Mouse (Mus musculus) spleen, postnatal 14 days (tissue): ENCODE measurements around the gene Cldn16.
"Not testable (repeated sequence)": the region's sequence is repeated elsewhere in the genome, so short reads cannot be mapped to it uniquely, and the experiment has no call there.

Source experiments
- DNase-seq, 2 experiments: peaks; one replicate each; pipeline ENCODE4 v3.0.0; 2021 to 2022; ENCODE audit warnings: low spot score in 2 of 2

Gene Cldn16

DNA sequence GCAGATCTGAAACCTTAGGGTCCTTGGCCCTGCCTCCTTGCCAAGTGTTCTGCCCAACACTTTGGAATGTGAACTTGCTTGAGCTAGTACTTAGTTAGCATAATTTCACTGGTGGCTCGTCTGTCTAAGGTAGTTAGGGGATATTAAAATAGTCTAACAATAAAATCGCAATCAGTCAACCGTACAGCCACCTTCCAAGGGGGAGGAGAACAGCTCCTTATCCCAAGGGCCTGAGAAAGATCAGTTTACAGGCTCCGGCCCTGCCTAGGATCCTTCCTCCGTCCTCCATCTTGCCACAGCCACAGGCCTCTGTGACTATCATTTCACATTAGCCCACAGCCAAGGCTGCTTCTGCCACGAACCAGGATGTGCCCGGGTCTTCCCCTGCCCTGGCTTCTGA, at the start of gene Cldn16:
Gene Cldn16 (plus strand): TSS at position 301 of the 400 bp plus-strand sequence.
- DNase-seq, result no peak

DNA sequence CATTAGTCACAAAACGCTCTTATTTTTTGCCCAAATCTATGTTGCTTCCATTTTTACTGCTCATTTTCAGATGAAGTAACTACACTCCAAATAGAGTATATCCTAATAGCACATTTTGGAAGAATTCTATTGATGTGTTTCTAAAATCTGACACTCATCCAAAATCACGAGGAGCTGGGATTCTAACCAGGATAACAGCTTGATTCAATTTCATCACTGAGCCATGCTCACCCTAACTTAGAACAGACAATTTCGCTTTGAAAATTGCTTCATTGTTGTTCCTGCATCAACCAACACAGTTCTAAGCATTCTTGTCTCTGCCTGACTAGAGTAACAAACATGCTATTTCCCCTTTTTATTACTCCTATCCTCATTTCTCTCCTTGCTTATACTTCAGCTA, 44.3 kb upstream of the Cldn16 start:
- no peak for DNase-seq

DNA sequence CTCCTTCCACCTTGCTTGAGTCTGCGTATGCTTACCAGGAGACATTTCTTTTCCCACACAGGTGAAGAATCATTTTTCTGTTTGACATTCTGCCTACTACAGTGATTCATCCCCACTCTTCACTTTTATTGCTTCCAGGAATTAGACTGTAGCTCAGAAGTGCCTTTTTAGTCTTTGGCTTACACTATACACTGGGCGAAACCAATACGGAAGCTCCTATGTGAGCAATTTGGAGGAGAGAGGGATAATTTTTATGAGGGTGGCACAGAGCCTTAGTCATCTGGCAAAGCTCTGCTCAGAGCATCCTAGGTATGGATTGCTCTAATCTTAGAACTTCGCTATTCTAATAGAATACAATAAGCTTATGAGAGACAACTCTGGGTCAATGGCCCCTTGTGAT, 40.9 kb upstream of the Cldn16 start:
- no peak for DNase-seq

DNA sequence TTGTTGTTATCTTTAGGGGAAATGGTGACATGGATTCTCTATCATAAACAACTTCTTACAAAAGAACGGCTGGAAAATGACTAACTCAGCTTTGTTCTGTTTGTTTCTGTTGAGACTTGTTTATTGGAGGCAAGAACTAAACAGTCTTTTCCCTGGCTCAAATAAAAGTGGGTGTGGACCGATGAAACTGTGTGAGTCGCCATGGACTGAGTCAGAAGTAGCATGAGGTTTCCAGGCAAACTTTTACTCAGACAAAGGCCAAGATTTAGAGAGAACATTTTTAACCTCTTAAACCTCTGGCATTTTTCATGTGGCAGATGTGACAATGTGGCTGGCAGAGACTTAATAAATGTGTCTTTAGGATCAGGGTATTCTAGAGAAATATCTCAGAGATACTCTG, 32.7 kb upstream of the Cldn16 start:
- no peak for DNase-seq

DNA sequence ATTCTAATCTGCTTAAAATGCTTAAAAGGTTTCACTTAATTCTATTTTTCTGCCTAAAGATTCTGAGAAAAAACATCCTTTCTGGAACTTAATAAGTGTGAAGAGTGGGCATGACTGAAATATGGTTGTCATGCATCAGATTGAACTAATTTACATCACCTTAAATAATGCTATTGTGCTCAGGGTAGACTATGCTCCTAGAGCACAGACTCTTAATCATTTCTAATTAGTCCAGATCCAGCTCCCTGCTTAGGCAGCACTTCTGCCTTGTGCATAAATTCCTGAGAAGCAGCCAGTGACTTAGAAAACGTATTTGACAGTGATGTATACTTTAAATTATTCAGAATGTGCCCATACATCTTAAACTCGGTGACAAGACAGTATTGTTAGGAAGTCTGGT, 29.4 kb upstream of the Cldn16 start:
- no peak for DNase-seq

DNA sequence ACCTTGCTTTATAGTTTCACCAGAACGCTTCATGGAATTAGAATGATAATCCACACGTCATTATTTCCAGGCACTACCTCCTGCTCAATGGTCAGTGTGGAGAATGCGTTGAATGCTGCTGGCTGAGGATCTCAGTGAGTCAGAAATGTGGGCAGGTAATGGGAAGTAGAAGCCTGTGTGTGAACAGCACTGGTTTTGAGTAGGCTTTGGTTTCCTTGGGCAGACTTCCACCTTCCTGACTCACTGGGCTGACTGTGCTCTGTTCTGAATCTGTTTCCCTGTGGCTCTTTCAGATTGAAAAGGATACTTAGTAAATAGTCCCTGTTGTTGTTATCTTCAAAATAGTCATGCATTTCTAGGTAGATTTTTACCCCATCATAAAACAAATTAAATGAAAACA, 22.9 kb upstream of the Cldn16 start:
- DNase-seq, result no peak

DNA sequence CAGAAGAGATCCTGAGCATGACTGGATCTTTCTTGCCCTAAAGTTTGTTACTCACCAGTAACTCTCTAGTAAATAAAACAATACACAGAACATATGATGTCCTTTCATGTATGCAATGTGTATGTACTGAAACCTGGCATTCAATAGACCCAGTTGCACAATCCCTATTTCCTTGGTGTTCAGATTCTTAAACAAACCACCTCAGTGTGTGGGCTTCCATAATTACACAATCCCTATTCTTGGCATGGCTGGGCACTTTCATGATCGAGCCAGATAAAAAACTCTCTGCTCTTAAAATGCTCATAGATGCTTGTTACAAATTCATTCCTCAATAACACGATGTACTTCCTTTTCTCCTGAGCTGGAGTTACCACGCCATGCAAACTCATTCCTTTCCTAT, 21.8 kb upstream of the Cldn16 start:
- DNase-seq, result no peak

DNA sequence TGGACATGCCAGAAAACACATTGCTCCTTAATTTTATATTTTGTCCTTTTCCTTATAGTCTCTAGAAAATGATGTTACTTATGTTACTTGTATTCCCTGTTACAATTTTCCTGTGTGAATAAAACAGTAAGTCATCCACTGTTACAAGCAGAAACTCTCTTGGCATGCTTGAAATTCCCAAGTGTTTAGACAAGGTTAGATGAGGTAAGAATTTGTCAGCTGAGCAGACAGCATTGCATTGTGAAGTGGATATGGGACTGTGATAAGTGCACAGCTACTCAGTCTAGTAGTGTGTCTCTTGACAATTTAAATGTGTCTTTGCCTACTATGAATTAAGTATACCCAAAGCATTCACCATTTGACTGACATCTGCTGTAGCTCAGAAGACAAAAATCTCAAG, 18.1 kb upstream of the Cldn16 start:
- no peak for DNase-seq

DNA sequence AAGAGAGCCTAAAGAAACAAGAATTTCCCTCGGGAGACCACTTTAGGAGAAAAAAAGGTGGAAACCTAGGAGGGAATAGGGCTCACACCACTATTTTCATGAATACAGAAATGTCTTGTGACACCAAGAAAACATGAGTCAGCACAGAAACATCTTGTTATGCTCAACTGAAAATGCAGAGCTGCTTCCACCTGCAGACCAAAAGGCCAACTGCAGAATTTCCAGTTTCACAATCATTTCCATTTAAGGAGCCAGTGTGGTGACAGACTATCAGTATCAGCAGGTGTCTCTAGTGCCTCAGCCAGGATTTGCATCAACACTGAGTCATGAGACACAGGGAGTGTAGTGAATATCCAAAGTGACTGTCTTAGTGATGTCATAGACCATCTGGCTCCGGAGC, 15.3 kb upstream of the Cldn16 start:
- no peak for DNase-seq

DNA sequence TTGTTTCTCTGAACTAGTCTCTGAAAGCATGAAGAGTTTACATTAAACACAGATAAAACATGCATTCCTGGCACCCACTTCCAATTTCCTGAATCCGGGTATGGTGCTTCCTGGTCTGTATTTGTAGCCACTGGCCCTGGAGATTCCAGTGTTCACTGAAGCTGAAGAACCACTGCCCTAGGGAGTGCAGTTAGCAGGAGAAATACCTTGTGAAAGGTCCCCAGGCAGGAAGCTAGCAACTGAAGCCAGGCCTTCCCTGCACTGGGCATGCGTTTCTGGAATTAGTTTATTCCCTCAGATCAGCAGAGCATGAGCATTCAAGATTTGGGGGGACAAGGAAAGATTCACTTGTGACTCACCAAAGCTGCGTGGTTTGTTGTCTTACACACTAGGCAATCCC, 8.8 kb upstream of the Cldn16 start:
- no peak for DNase-seq

DNA sequence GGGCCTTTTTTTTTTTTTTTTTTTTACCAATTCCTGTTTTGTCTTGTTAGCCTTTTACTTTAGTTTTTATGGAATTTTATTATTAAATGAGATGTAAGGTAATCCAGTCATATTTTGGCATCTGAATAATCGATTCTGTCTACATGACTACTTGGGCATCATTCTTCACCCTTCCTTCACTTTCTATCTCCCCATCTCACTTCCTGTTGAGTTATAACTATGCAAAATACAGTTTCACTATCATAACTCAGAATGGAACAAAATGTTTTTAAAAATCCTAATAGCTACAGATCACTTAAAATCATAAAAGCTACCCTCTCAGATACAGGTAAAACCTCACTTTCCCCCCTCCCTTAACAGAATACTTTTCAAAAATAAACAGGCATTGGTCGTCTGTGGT, 6.8 kb upstream of the Cldn16 start:
- DNase-seq, result no peak

DNA sequence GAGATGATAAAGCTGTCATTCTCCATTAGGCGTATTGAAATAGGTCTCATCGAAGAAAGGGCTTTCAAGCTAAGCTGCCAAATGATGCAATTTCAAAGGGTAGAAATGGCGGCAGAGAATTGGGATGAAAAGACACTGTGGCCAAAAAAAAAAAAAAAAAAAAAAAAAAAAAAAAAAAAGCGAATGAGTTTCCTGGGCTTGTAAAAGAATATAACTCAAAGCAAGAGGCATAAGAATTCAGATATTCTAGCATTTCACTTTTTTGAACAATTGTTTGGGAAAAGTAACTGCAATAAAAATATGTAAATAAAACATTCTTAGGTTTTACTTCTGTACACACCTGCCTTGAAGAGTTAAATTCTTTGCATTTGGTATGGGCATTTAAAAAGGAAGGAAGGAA, 3.6 kb downstream of the Cldn16 start:
- no peak for DNase-seq

DNA sequence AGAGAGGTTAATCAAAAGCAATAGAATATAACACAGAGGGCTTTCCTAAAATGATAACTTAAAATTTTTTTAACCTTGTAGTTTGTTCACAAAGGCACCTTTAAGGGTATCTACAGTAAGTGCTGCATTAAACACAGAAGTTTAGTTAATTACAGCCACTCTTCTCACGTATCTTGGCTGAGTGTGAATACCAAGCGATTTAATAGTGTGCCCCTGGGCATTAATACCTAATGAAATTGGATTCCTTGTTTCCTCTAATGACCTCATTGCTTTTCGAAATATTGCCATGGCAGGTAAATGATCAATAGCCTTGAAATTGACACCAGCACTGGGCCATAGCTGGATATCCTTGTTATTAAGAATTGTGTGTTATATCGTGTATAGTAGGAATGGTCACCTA, 8.3 kb downstream of the Cldn16 start:
- no peak for DNase-seq

DNA sequence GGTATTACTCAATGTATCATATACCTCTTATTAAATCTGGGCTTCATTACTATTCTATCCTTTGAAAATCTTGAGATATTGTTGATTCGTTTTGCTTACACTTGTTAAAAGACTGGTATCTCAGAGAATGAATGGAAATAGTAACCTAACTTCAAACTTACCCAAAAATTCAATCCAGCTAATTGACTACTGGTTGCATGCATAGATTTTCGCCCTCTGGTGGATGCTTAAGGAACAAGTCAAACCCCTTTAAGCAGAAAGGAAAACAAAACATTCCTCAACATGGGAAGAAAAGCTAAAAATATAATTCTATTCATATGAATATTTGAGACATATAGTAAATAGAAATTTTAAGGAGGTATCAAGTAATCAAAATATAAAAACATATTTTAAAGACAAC, 32.8 kb downstream of the Cldn16 start:
- DNase-seq, result no peak

DNA sequence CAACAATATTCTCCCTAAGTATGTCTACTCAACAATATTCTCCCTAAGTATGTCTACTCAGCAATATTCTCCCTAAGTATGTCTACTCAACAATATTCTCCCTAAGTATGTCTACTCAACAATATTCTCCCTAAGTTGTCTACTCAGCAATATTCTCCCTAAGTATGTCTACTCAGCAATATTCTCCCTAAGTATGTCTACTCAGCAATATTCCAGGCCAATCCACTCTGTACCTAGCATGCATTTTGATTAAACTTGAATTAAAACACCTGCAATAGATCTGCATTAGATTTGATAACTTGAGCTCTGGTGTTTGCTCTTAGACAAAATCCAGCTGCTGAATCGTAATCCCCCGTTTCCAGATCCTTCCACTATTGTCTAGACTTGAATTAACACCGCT, 36.8 kb downstream of the Cldn16 start:
- not testable (repeated sequence) for DNase-seq

DNA sequence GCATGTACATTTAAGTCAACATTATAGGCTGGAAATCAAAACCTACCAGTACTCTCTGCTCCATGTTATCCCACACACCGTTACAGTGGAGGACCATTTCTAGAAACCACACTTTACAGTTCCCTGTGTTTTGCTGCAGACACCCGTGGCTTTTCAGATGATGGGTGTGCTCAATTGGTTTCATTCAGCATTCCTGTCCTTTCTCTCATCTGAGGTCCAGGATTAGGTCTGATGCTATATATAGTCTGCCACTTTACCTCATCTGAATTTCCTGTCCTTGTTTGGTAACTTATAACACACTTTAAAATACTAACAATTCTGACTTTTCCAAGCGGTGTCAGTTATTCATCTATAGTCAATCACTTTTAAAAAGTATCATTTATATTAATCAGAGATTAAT, 37.8 kb downstream of the Cldn16 start:
- no peak for DNase-seq

DNA sequence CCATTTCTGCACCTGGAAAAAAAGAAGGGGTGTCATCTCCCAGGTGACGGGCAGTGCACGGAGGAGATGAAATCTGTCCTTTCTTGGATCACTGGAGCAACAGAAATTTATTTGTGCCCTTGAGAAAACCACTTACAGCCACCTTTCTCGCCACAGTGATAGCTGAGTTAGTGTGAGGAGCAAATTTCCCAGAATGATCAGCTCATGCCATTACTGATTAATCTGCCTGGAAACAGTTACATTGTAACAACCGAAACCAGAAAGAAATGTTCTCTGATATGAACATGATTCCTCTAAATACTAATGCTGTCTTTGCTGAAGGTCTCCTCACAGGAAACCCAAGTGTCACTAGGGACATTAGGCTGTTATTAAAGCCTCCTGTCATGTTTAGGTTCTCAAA, 42.0 kb downstream of the Cldn16 start:
- DNase-seq, result no peak

DNA sequence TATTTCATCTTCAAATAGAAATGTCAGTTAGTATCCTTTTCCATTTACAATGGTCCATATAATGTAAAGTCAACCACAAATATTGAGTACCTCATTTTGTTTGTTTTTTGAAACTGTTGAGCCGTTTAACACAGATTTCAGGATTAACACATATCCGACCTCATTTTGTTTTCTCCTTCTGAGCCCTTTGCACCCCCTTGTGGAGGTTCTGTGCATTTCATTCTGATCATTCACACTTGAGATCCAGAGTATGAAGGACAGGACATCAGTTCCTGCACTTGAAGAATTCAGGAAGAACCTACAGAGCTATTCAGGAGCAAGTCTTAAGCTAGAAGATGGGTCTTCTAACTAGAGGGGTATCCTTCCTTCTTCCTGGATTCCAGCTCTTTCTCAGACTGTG, 56.7 kb downstream of the Cldn16 start:
- DNase-seq, result no peak

DNA sequence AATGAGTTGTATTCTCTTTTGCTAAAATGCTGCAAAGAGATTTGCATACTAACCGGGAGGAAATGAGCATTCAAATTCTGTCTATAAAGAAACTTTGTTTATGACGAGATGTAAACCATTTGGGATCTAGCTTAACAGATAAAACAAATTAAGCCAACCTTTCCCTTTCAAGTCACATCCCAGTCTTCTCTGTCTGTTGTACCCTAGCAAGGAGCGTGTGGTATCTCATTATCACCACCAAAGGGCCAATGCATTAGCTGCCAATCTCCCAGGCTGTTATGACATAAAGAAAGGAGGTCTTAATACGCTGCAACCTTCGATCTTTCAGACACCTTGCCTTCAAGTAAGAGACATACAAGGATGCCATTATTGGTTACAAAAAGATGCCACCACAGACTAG, 62.9 kb downstream of the Cldn16 start:
- no peak for DNase-seq

DNA sequence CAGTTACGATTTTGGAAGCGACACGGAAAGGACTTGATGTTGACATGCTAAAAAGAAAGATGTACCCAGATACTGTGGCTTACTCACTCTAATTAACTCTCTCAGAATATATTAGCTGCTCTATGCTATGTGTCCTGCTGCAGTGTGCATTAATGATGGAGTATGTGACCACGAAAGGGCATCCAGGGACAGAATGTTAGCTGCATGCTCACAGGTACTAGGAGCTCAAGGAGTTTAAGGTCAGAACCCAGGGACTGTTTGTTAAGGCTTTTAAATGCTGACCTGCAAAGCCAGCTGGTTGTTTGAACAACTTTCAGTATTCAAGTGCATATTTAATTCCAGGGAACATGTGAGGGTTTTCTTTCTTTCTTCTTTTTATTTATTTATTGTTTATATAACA, 63.7 kb downstream of the Cldn16 start, which contains the start of gene Tmem207:
Gene Tmem207 (minus strand): TSS at position 101 of the 400 bp plus-strand sequence.
- DNase-seq, result no peak

DNA sequence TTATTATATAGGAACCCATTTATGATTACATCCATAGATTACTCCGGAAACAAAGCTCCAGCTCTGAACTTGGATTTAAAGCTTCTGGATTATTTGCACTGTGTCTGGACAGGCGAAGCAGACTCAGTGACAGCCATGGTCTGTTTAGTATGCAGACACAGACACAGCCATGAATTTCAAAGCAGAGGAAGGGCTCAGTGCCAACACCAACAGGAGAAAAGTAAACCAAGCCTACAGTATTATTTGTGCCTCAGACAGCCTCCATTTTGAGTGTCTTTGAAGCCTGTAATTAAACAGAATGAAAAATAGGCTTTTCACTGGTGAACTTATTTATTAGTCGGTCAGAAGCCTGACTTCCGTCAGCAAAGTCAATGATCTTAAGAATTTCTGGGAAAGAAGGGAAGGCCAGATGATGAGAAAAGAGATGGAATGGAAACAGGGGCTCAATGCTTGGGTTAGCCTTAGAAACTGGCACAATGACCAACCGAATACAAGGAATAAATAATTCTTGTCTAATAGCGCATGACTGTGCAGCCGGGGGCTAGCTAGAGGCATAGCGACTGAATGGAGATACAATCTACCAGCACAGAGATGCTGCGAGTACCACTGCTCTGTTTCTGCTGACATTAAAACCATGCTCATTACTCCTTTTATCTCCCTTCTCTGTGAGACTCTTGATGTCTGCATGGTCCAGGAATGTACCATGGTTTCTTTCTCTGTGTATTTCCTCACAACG, 65.2 kb downstream of the Cldn16 start:
- no peak for DNase-seq

DNA sequence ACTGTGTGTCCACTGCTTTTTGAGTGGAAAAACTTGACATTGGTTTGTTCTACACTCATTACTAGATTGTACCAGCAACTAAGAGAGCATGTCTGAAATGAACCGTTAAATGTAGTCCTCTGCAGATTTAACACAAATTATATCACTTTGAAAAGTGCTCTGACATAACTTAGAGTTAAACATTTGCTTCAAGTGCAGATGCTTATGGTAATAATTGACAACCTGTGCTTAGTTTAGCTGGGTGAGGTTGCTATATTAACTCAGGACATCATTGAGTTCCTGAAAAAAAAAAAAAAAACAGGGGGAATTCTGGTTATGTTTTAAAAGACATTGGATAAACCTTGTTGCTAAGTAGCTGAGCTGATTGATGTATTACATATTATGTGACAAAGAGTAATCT, 67.5 kb downstream of the Cldn16 start:
- DNase-seq, result no peak

DNA sequence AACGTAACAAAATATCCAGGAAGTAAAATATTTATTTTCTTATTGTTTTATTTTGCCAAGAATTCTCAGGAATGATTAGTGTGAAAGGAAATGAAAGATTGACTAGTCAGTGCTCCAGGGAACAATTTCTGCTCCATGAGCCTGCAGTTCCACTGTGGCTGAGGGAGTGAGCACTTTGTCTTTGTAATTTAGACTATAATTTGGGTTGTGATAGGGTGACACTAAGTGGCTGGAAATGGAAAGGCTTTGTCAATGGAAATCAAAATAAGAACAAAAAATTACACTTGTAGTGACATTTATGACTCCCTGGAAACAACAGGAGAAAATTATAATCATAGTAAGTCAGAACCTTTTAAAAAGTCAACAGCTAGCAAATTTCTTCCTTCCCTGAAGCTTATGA, 69.4 kb downstream of the Cldn16 start:
- DNase-seq, result no peak
